In the genomic region with DNA sequence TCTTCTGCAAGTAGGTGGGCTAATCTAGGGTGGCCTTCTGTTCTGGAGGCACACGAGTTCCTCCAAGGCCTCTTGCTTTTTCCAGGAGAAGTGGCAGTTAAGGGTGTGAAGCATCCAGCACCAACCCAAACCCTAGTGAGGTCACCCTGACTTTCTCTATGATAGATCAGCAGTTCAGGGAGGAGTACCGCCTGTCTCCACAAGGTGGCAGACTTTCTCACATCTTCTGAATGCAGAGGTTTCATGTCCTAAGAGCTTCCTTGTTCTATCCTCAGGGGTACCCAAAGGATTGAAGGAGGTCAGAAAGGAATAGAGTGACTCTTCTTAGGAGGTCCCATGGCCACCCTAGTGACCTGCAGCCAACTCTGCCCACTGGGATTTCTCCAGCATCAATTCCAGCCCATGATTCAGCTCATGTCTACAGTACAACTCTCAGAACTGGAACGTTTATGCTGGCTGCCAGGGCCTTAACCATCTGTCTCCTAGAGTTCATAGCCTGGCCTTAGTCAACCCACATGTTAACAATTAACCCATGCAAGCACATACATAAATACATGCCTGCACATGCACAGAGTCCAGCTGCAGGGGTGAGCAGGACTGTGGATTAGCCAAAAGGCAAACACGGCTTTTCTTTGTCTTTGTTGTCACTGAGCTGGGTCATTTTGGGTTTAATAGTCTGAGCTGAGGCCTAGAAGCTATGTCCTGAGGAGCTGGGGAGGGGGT, we compare ENCODE assay signal across 9 mouse cellular contexts. TPM values are rescaled to one million over a fixed set of nuclear protein-coding genes. Genes with fewer than 3 reads are reported as not detected.
DNase-seq lines count a peak whose midpoint lies in the region; ATAC-seq and TF ChIP-seq lines count a peak whose summit lies in the region.
"Had no signal": no experiment of that assay in that cellular context is flagged by ENCODE, and none has a peak within 500 bp of the region (broad histone marks: within the 10 kb centered on the region; RNA-seq: fewer than 3 reads in every experiment).

No protein-coding gene starts in this region.

- no peak overlapping the region for H3K4me2 ChIP-seq in kidney, embryonic 14.5 days (replicated peaks; ENCODE audit: low read depth, low read length)
- H3K4me2 ChIP-seq: heart, embryonic 15.5 days had no signal

- H3K4me3 ChIP-seq in gastrocnemius, adult 2 months: no peak overlapping the region
- H3K4me3 ChIP-seq in kidney, embryonic 14.5 days (ENCODE audit: low read length): no peak overlapping the region
- no peak overlapping the region for H3K4me3 ChIP-seq in liver, adult 2 months (ENCODE audit: insufficient read depth, low read depth, low read length)
- H3K4me3 ChIP-seq: heart, embryonic 15.5 days had no signal

- CTCF ChIA-PET in Patski (lab: Charles Lee): interaction anchor here (0.7 to 3.0 kb wide), 15 partner anchors 9 to 250 kb away, joined by 3 to 21 read pairs (median 3); a partner anchor contains a TSS

- peaks cover 5% of the 10 kb centered on the region for H3K27me3 ChIP-seq in Patski
- H3K27me3 ChIP-seq in kidney, embryonic 14.5 days (ENCODE audit: control insufficient read depth, insufficient read depth, low read length): no peaks in the 10 kb centered on the region
- H3K27me3 ChIP-seq in liver, adult 2 months (ENCODE audit: control insufficient read depth, insufficient read depth, low read length): no peaks in the 10 kb centered on the region

- 40% methylated on average over 4 of the region's 4 CpGs for WGBS in kidney, embryonic 14.5 days
- WGBS in liver, adult 2 months: 16% methylated on average over 4 of the region's 4 CpGs

- no peaks in the 10 kb centered on the region for H3K4me1 ChIP-seq in kidney, embryonic 14.5 days (ENCODE audit: control insufficient read depth, insufficient read depth, low read length)
- peaks cover 3% of the 10 kb centered on the region; the same call in 1 of the 2 replicates for H3K4me1 ChIP-seq in liver, adult 2 months (ENCODE audit: control insufficient read depth, insufficient read depth, low read length)
- H3K4me1 ChIP-seq: heart, embryonic 15.5 days had no signal

- no peak for ATAC-seq in Patski
- ATAC-seq in kidney, embryonic 14.5 days (ENCODE audit: low FRiP score, low TSS enrichment): peak; percentile 40; the same call in 1 of the 2 replicates

- intact Hi-C loops in gastrocnemius, adult 2 months (cut with DNase I): loop anchor here (5.0 kb wide), 1 partner anchor 232 kb away; no protein-coding TSS in a partner anchor

- no peaks in the 10 kb centered on the region for H3K36me3 ChIP-seq in kidney, embryonic 14.5 days (ENCODE audit: control insufficient read depth, insufficient read depth, low read length)
- H3K36me3 ChIP-seq in liver, adult 2 months (ENCODE audit: control insufficient read depth, insufficient read depth, low read length): no peaks in the 10 kb centered on the region
- H3K36me3 ChIP-seq: heart, embryonic 15.5 days had no signal

- POLR2A ChIA-PET in Patski (lab: Charles Lee): interaction anchor here (0.6 to 1.0 kb wide), 3 partner anchors 12 to 239 kb away, joined by 3 read pairs; no protein-coding TSS in a partner anchor

- H3K9ac ChIP-seq in kidney, embryonic 14.5 days (ENCODE audit: low read depth, low read length): no peak overlapping the region
- no peak overlapping the region for H3K9ac ChIP-seq in liver, adult 2 months (ENCODE audit: low read depth, low read length)
- H3K9ac ChIP-seq: heart, embryonic 15.5 days had no signal

- H3K9me3 ChIP-seq in kidney, embryonic 14.5 days (ENCODE audit: control insufficient read depth, low read length): no peaks in the 10 kb centered on the region
- H3K9me3 ChIP-seq: heart, embryonic 15.5 days had no signal

- in situ Hi-C loops in Patski (cut with MboI; ENCODE audit: low pct_unique_long_range_greater_than_20kb): loop anchor here (5.0 kb wide), 2 partner anchors 77 to 252 kb away; no protein-coding TSS in a partner anchor

- TF ChIP-seq CTCF in Patski (IDR thresholded peaks at IDR 0.05): peak; percentile 89
- TF ChIP-seq CTCF in gastrocnemius, adult 2 months (IDR thresholded peaks at IDR 0.05): peak; percentile 95
- peak; percentile 71 for TF ChIP-seq CTCF in liver, adult 2 months (IDR thresholded peaks at IDR 0.05; ENCODE audit: low read depth, low read length)

- DNase-seq in A20 (ENCODE audit: low read depth, low spot score) (peak; percentile 70), Patski (ENCODE audit: low read depth, low spot score) (no peak)
- peak; percentile 72 to 74 for DNase-seq in cerebellum, postnatal 36 days
- DNase-seq in gastrocnemius, adult 2 months: peak; percentile 71
- peak; percentile 50 for DNase-seq in liver, adult 2 months (ENCODE audit: extremely low read depth, low read depth, low spot score)
- peak; percentile 54 for DNase-seq in ovary, postnatal 10 days (ENCODE audit: low spot score)
- peak; percentile 73 for DNase-seq in thymus, postnatal 0 days (ENCODE audit: low spot score)

- no peaks in the 10 kb centered on the region for H3K79me2 ChIP-seq in liver, adult 2 months (ENCODE audit: control insufficient read depth, insufficient read depth, low read length)

- no peak overlapping the region for H3K27ac ChIP-seq in gastrocnemius, adult 2 months
- H3K27ac ChIP-seq in kidney, embryonic 14.5 days (ENCODE audit: low read depth, low read length): no peak overlapping the region
- H3K27ac ChIP-seq in liver, adult 2 months (replicated peaks; ENCODE audit: insufficient read depth, low read depth, low read length): no peak overlapping the region
- H3K27ac ChIP-seq: heart, embryonic 15.5 days had no signal

- TF ChIP-seq POLR2A in liver, adult 2 months (IDR thresholded peaks at IDR 0.05; ENCODE audit: extremely low read depth, insufficient read depth, low read length): no peak

RNA-seq across cellular contexts. Expression of a gene that starts 22.8 kb away (rescaled TPM):
- polyA plus RNA-seq in Patski (2021): 73.1 TPM
- total RNA-seq in gastrocnemius, adult 2 months (2021): 10 to 100 TPM; 40.7 to 57.9 TPM
- 79.4 and 100 TPM in 2 replicates for polyA plus RNA-seq in kidney, embryonic 14.5 days (2014; fragmentation: Nextera tagmentation; extraction: Ambion mirVana)
- 143 and 164 TPM in 2 replicates for total RNA-seq in liver, adult 2 months (2014; rRNA removed)
- 53.2 and 68.0 TPM in 2 replicates for polyA plus RNA-seq in liver, adult 2 months (2012; rRNA removed)
- polyA plus RNA-seq in thymus, postnatal 0 days (2015; fragmentation: Nextera tagmentation; extraction: Ambion mirVana): 39.0 and 42.0 TPM in 2 replicates

RNA-seq across cellular contexts. Expression of a gene that starts 26.9 kb away (rescaled TPM):
- polyA plus RNA-seq in Patski (2021): not detected
- not detected for total RNA-seq in gastrocnemius, adult 2 months (2021)
- 7.5 and 8.5 TPM in 2 replicates for polyA plus RNA-seq in kidney, embryonic 14.5 days (2014; fragmentation: Nextera tagmentation; extraction: Ambion mirVana)
- total RNA-seq in liver, adult 2 months (2014; rRNA removed): not detected in 2 replicates
- polyA plus RNA-seq in liver, adult 2 months (2012; rRNA removed): not detected in 2 replicates
- 0.10 TPM in 1 of 2 replicates, not detected in the other for polyA plus RNA-seq in thymus, postnatal 0 days (2015; fragmentation: Nextera tagmentation; extraction: Ambion mirVana)
- polyA plus RNA-seq: heart, embryonic 15.5 days had no signal
